Mouse (Mus musculus): ENCODE measurements around the gene Kmt2c.
"Not testable (repeated sequence)": the region's sequence is repeated elsewhere in the genome, so short reads cannot be mapped to it uniquely, and the experiment has no call there.

Gene Kmt2c

GRCm38 (mm10) chr5:25224377-25224776 is 274.2 kb downstream of the Kmt2c start:
- not testable (repeated sequence) for DNase-seq (ENCODE audit: low spot score in 2 of 2)

GRCm38 (mm10) chr5:25222752-25223702 is 275.6 kb downstream of the Kmt2c start, which contains the start of gene E130116L18Rik:
TSS of gene E130116L18Rik (minus strand) at chr5:25223153.
- peak; percentile 78 to 85 for DNase-seq (ENCODE audit: low spot score in 2 of 2)
